Mouse (Mus musculus) liver, adult (tissue): ENCODE results near the gene Xpo4.

ENCODE experiments used
- GATA4 ChIP-seq: IDR thresholded peaks from 2 replicates; pipeline ENCODE4 v1.6.1; 2014; ENCODE audit warnings: mild to moderate bottlenecking, low read length; ENCODE audit not compliant: insufficient replicate concordance

Xpo4 gene

DNA sequence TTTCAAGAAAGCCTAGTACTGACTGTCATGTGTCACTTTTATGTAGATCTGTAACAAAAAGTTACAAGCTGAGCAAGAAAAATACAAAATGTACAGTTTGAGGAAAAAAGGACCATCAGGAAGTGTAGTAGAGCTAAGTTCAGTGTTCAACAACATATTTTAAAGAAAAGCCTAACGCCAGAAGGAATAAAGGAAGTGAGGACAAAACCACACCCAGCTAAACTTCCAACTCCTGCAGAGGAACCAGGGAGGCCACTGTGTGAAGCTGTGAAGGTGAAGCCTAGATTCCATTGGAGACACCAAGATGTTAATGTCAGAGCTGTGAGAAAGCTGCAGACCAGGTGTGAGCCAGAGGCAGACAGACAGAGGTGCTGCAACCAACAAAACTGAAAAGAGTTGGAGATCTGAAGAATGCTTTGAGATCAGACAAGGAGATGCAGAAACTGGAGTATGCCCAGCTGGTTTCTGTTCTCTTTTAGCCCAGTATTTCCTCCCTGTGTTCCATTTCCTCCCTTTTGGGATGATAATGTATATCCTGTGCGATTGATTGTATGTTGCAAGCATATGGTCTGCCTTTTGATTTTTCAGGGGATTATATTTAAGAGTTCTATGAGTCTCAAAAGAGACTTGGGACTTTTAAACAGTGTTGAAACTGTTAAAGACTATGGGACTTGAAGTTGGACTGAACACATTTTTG, 88.7 kb downstream of the Xpo4 start:
- no peak for TF ChIP-seq GATA4

DNA sequence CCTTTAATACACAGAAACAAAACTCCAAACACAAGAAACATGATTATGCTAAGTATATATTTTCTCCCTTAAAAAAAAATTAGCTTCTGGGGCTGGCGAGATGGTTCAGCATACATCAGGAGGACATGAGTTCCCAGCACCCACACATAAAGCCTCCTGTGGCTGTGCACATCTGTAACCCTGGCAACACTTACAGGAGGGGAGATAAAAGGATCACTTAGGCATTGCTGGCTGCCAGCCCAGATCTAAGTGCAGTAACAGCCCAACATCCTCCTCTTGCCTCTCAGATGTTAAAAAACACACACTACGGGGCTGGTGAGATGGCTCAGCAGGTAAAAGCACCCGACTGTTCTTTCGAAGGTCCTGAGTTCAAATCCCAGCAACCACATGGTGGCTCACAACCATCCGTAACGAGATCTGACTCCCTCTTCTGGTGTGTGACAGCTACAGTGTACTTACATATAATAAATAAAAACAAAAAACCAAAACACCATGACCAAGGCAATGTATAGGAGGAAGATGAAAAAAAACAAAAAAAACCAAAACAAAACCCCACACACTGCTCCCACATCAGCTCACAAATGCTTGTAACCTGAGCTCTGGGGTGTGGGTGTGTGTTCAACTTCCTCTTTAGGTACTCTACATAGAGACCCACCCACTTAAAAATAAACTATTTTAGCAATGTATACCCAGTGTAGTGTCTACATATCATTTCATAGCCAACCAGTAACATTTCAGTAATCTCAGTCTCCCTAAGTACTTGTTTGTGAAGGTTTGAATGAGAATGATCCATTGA, 90.2 kb downstream of the Xpo4 start:
- no peak for TF ChIP-seq GATA4

DNA sequence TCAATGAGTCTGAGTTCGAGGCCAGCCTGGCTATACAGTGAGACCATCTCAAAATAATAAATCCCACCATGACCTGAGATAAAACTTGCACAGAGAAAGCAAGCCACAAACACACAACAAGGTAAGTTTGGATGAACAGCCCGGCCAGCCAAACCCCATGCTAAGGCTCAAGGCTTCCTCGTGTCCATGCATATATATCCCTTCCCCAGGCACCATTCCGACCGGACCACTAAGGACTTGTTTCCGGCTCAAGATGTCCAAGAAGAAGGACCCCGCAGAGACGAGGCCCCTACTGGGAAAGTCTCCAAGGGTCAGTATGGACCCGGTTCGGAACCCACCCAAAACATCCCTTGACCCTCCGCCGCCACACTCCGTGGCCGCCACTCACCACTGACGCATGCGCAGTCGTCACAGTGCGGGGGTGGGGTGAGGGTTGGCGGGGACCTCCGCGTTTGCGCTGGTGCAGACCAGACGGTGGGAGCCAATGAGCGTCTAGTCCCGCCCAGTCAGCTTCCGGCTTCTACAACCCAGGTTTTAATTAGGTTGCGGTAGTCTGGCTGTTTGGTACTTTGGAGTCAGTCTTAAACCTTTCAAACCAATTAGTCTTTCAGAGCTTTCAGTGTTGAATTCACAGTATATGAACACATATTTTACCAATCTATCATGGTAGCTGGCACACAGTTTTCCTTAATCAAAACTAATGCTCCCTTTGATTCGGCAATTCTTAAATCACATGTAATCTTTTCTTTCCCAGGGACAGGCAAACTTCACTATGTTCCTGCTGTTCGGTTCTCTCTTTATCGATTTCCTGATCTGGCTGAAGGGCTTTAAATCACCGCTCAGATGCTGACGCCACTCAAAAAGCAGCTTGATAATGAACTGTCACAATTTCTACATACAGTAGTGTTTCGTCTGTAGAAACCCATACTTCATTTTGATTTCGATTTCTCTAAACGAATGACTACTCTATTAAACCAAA, 93.8 kb downstream of the Xpo4 start, which contains the start of gene Eef1akmt1:
Gene Eef1akmt1 (minus strand): TSS at position 458 of the 979 bp plus-strand sequence.
- TF ChIP-seq GATA4: no peak; the same call in 1 of the 2 replicates

DNA sequence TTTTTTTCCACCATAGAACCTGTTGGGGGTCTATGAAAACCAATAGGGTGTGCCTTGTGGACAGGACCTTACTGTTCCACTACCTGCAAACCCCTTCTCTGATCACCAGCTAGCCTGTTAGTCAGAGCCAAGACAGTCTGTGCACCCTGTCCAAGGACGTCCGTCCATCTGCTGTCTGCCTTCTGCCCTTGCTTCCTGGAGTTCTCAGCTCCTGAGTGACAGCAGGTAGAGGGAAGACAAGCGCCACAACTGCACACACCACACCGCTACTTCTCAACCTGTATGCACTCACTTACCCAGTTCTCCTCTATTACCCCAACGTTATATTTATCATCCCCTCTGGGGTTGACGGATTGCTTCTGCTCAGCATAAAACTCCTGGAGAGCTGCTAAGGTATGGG, 99.6 kb downstream of the Xpo4 start:
- TF ChIP-seq GATA4: no peak

DNA sequence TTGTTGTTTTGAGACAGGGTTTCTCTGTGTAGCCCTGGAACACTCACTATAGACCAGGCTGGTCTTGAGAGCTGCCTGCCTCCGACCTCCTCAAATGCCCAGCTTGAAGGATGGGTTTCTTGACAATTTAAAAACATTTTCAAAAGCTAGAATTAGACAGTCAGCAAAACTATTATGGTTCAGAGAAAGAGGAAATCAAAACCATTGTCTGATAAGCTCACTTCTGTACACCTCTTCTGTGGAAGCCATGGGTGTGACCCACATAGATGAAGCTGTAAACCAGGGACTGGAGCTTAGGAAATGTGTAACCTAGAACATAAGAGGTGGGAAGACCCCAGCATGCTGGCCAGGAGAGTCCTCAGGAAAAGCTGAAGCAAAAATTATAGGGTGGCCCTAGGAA, 108.3 kb downstream of the Xpo4 start:
- no peak for TF ChIP-seq GATA4

DNA sequence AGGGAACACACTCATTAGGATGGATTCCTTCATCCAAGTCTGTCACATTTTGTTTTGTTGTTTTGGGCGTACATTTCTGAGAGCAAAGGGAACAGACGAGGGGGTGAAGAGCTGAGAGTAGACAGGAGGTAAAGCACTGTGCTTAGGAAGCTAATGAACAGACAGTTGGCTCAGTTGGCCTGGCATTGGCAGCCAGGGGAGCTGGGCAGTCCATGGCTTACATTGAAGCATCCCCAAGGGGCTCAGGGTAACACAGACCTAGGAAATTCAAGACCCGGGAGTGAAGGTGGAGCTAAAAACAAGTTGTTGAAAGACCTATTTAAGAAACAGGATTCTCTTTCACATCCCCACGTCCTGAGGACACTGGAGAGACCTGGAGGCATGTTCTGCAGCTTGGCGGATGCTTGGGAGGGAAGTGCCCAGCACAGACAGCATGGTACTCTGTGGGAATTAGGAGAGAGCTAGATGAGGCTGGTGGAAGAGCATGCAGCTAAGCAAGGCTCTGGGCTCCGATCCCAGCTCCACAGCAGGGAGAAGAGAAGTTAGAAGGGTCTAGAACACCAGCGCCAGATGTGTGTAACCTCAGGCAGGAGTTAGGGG, 109.7 kb downstream of the Xpo4 start:
- TF ChIP-seq GATA4: no peak

DNA sequence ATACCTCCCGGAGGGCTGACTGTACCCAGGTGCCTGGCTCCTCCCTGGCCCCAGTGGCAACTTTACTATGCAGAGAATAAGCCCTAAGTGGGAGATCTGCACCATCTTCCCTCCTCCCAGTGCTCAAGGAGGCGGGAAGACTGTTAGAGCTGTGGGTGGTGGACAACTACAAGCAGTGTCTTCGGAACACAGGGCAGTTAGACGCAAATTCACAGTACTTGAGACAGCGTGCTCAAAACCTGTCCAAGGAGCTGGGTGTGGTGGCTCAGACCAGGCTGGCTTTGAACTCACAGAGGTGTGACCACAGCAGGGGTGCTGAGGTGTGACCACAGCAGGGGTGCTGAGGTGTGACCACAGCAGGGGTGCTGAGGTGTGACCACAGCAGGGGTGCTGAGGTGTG, 110.8 kb downstream of the Xpo4 start:
- TF ChIP-seq GATA4: no peak

DNA sequence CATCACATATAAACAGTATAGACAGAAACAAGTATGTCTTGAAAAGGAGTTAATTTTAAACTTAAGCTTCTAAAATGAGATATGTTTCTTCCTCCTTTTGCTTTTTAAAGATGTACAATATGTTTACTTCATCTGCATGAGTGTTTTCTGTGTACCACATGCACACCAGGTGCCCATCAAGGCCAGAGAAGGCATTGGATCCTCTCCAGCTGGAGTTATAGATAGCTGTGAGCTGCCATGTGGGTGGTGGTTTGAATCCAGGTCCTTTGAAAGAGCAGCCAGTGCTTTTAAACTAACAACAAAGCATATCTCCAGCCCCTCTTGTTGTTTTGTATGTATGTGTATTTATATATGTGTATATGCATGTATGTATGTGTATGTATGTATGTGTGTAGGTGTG, 112.3 kb downstream of the Xpo4 start:
- TF ChIP-seq GATA4: no peak

DNA sequence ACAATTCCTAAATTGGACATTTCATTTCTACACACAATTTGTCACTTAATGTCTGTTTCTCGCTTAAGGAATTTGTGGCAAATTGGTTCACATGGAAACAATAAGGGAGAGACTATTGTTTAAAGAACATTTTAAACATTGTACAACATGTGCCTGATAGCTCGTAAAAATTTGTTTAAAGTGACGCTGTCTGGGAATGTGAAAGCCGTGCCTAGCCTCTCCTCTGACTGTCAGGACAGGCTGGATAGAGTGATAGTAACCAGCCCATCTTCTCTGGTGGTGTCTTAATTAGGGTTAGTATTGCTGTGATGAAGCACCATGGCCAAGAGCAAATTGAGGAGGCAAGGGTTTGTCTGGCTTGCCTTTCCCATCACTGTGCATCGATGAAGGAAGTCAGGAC, 118.2 kb downstream of the Xpo4 start:
- no peak for TF ChIP-seq GATA4

DNA sequence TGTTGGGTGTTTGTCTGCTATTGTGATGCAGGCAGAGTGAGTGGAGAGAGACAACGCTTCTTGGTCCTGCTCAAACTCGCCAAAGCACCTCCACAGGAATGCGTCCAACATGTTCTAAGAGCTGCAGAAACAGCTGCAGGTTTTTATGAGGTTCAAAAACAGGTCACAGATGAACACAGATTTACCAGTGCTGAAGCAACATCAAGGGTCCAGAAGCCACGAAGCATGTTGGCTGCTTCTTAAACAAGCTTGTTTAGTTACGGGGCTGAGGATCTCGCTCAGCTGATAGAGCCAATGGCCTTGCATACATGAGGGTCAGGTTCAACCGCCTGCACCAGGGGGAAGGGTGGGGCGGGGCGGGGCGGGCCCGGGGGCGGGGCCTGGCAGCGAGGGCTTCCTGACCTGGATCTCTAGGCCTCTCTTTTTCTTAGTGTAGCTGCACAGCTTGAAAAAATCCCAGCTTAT, 118.6 kb downstream of the Xpo4 start:
- TF ChIP-seq GATA4: no peak

DNA sequence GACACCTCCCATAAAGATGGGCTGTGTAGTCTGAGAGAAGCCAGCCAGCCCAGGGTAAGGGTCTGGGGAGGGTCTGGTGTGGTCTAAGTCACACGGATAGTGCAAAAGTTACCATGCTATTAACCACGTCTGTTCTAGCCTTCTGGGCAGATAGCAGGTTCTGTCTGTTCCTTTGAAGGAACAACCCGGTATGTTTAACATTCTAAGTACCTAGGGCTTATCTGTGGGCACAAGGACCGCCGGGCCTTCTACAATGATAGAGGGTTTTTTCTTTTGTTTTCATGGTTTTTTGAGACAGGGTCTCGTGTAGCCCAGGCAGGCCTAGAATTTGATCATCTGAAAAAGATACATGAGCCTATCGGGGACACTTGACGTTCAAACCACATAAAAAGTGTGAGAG, 119.1 kb downstream of the Xpo4 start:
- TF ChIP-seq GATA4: no peak

DNA sequence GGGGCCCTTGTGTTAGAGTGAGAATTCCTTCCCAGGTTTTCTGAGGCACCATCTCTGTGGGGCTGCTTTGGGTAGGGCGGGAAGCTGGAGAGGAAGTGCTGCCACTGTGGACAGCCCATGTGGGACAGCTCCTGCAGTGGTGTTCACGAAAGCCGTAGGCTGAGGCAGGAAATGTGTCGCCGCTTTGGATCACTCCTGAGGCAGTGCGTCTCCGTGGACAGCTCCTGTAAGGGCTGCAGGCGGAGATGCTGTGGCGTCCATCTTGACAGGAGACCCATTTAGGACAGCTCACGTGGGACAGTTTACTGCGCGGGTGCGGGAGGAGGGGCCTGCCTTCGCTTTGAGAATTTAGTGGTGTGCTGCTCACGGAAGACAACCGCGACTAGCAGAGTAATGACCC, 119.7 kb downstream of the Xpo4 start:
- TF ChIP-seq GATA4: no peak

DNA sequence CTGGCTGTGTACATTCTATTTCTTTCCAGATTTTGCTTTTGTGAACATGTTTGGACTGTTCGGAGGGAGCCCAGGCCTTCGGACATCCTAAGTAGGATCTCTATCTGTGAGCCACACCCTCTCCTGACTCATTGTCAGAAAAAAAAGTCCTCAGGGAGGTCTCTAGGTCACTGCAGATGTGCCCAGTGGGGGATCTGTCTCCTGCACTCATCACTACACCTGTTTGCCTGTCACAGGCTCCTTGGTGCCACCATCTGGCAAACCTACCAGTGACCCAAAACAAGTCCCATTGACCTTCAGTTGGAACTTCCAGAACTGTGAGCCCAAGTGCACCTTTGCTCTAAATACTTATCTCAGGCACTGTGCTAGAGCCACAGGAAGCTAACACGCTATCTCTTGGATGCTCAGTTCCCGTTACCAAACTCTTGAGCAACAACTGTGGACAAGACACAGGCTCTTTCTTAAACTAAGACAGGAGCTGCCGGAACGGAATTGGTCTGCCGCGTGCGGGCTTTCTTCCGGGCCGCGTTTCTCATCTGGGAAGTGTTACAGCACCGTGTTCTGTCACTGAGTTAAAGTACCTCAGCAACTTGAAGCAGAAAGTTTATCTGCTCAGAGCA, 121.7 kb downstream of the Xpo4 start:
- no peak for TF ChIP-seq GATA4

DNA sequence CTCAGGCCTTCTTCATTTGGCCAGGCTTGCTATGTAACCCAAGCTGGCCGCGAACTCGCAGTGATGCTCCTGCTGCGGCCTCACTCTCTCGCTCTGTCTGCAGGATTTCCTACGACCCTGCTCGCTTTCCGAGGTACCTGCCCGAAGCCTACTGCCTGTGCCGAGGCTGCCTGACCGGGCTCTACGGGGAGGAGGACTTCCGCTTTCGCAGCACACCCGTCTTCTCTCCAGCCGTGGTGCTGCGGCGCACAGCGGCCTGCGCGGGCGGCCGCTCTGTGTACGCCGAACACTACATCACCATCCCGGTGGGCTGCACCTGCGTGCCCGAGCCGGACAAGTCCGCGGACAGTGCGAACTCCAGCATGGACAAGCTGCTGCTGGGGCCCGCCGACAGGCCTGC, 123.0 kb downstream of the Xpo4 start:
- TF ChIP-seq GATA4: no peak

DNA sequence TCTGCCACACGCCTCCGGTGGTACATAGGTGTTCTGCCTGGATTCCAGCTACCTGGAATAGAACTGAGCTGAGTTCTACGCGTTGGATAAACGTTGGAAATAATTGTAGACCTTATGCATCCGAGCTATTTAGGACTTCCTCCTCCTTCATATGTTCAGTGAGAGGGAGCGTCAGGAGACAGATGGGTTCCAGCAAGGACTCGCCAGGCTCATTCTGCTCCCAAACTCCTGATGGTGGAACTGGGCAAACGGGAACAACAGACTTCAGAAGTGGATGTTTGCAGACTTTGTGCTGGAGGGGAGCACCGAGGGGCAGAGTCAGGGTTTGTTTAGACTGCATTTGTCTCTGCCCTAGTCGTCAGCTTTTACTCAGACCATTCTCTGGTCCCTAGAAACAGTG, 124.5 kb downstream of the Xpo4 start:
- TF ChIP-seq GATA4: no peak
